Mouse (Mus musculus) CH12.LX (cell line): ENCODE data around the gene Sept5.

Experiments
- CTCF ChIP-seq, 2 experiments: IDR thresholded peaks in 1 of 2; conservative IDR thresholded peaks in 1 of 2; 2 replicates each; pipeline ENCODE4 v1.5.1; 2011 to 2012; ENCODE audit warnings: low read depth in 2 of 2, low read length in 2 of 2, improper control_type of control experiment in 1 of 2, inconsistent platforms in 1 of 2, mild to moderate bottlenecking in 1 of 2, moderate library complexity in 1 of 2
- E2F4 ChIP-seq: IDR thresholded peaks from 2 replicates; pipeline ENCODE4 v1.6.1; 2011; ENCODE audit warnings: low read depth, low read length, improper control_type of control experiment; ENCODE audit not compliant: insufficient replicate concordance
- EP300 ChIP-seq: IDR thresholded peaks from 2 replicates; pipeline ENCODE4 v1.6.1; 2011; ENCODE audit warnings: low read length, improper control_type of control experiment
- NELFE ChIP-seq: IDR thresholded peaks from 2 replicates; pipeline ENCODE4 v1.6.1; 2011; ENCODE audit warnings: low read depth, low read length, improper control_type of control experiment
- POLR2A ChIP-seq: IDR thresholded peaks from 2 replicates; pipeline ENCODE4 v1.6.1; 2011; ENCODE audit warnings: low read depth, mild to moderate bottlenecking, improper control_type of control experiment, low read length
- UBTF ChIP-seq: IDR thresholded peaks from 2 replicates; pipeline ENCODE4 v1.6.1; 2012; ENCODE audit warnings: low read depth, mild to moderate bottlenecking, inconsistent platforms, low read length, improper control_type of control experiment, moderate library complexity
- USF1 ChIP-seq: IDR thresholded peaks from 2 replicates; pipeline ENCODE4 v1.6.1; 2014; ENCODE audit warnings: low read depth, mild to moderate bottlenecking, inconsistent platforms, low read length, improper control_type of control experiment
- ZKSCAN1 ChIP-seq: IDR thresholded peaks from 2 replicates; pipeline ENCODE4 v1.6.1; 2012; ENCODE audit warnings: low read depth, inconsistent platforms, low read length, improper control_type of control experiment, borderline replicate concordance
- ZNF384 ChIP-seq: IDR thresholded peaks from 2 replicates; pipeline ENCODE4 v1.6.1; 2012; ENCODE audit warnings: low read depth, low read length, improper control_type of control experiment, inconsistent platforms

DNA sequence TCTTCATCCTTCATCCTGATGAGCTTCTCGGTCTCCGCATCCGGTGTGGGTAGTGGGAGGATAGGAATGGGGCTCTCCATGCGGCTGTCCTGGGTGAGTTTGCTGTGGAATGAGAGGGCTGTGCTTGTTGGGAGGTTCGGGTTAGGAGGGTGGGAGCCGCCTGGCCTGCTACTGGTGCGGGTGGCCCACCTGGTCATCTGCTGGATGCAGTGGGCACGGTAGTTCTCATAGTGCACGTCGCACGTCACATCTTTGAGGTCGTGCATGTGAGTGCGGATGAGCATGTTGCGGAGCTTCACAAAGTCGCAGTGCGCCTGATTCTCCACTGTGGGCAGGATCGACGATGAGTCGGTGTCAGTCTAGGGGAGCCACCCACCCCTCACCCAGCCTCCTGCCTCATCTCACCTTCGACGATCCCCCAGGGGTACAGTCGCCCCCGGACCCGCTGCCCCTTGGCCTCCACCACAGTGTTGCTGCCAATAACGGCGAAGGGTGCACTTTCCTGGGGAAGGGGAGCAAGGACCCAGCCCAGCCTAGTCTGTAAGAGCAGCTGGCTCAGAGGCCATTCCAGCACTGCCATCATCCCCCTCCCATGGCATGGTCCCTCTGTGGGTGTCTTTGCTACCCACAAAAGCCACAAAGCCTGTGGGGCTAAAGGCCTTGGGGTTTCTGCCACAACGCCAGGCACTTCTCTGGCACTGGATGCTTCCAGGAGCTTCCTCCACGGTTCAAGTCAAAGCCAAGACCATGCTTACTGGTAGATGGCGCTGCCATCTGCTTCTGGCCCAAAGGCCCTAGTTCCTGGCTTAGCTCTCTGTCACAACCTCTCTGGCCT, 6.6 kb downstream of the Sept5 start:
- TF ChIP-seq POLR2A = no peak
- no peak for TF ChIP-seq ZKSCAN1
- no peak for TF ChIP-seq E2F4
- TF ChIP-seq CTCF (conservative IDR thresholded peaks at IDR 0.05 in 1 of 2, IDR thresholded peaks at IDR 0.05 in 1 of 2; ENCODE audit: low read depth in 2 of 2, low read length in 2 of 2) = peak in 1 of 2 experiments; percentile 43; a peak in 2 of 4 replicates
- TF ChIP-seq EP300 = no peak
- no peak for TF ChIP-seq NELFE
- TF ChIP-seq UBTF = no peak
- TF ChIP-seq USF1 = no peak
- no peak for TF ChIP-seq ZNF384
